Comparison of ENCODE assay signal across 8 mouse cellular contexts in the genomic region with DNA sequence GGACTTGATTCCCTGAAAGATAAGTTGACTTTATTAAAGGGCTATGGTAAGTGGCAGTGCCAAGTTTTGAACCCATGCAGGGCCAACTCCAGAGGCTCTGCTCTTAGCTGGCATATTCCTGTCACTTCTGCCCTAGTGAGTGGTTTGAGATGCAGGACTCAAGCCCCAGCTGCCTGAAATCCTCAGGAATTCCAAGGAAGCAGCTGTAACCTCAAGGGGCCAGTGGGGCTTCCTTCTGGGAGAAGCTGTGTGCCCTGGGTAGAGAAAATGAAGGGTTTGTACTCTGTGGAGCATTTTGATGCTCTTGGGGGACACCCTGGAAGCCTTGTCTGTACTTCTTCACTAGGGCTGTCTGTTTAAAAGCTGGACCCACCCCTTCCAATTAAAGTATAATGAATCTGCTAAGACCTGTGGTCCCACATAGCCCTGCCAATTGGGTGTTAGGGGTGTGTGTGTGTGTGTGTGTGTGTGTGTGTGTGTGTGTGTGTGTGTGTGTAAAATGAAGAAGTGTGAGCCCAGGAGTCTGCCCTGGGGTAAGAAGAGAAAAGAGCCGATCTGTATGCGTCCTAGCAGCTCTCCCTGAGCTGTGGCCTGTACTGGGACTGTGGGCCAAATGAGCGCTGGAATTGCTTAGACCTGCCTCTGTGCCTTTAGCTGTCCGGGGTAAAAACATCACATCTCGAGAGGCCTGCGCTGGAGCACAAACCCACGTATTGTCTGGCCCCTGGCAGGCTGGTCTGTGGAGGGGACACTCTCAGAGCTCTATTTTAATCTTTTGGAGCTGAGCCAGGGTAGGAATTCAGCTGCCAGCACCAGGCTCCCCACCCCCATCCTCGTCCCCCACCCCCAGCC.
A peak's percentile ranks its signal among the peaks of the same experiment; 100 is the strongest.
DNase-seq lines count a peak whose midpoint lies in the region; ATAC-seq and TF ChIP-seq lines count a peak whose summit lies in the region.
"Had no signal": no experiment of that assay in that cellular context is flagged by ENCODE, and none has a peak within 500 bp of the region (broad histone marks: within the 10 kb centered on the region; RNA-seq: fewer than 3 reads in every experiment).

No protein-coding gene starts in this region.

- ATAC-seq in hindbrain, embryonic 13.5 days (ENCODE audit: low FRiP score) = peak; percentile 89
- ATAC-seq in midbrain, embryonic 13.5 days = peak; percentile 96
- no peak for ATAC-seq in granulocyte monocyte progenitor cell, adult 5-6 weeks (replicated peaks; ENCODE audit: poor library complexity, severe bottlenecking)

- H3K4me1 ChIP-seq in hindbrain, embryonic 13.5 days (replicated peaks) = peaks cover 11% of the 10 kb centered on the region
- H3K4me1 ChIP-seq in midbrain, embryonic 13.5 days (replicated peaks) = peaks cover 15% of the 10 kb centered on the region

- H3K9ac ChIP-seq in hindbrain, embryonic 13.5 days = no peak overlapping the region
- no peak overlapping the region for H3K9ac ChIP-seq in midbrain, embryonic 13.5 days (replicated peaks)

- 28% methylated on average over 8 of the region's 8 CpGs for WGBS in hindbrain, embryonic 13.5 days
- 8% methylated on average over 8 of the region's 8 CpGs for WGBS in midbrain, embryonic 13.5 days

- no peaks in the 10 kb centered on the region for H3K27me3 ChIP-seq in hindbrain, embryonic 13.5 days
- H3K27me3 ChIP-seq in midbrain, embryonic 13.5 days = no peaks in the 10 kb centered on the region

- peak; percentile 25 for DNase-seq in brain, adult 2 months (ENCODE audit: low read depth, low spot score)
- DNase-seq in brain, embryonic 14.5 days (ENCODE audit: low read depth) = peak; percentile 94
- DNase-seq in thymus, postnatal 0 days (ENCODE audit: low spot score) = no peak
- DNase-seq in ovary, postnatal 10 days (ENCODE audit: low spot score) = no peak

- peak overlapping the region; percentile 75 for H3K27ac ChIP-seq in hindbrain, embryonic 13.5 days
- peak overlapping the region; percentile 70 for H3K27ac ChIP-seq in midbrain, embryonic 13.5 days

- no peaks in the 10 kb centered on the region for H3K36me3 ChIP-seq in hindbrain, embryonic 13.5 days
- no peaks in the 10 kb centered on the region for H3K36me3 ChIP-seq in midbrain, embryonic 13.5 days

- no peak for TF ChIP-seq CTCF in brain, embryonic 14.5 days (IDR thresholded peaks at IDR 0.05; ENCODE audit: borderline replicate concordance, extremely low read depth, insufficient read depth, insufficient read length)

- no peak for TF ChIP-seq POLR2A in brain, embryonic 14.5 days (IDR thresholded peaks at IDR 0.05; ENCODE audit: borderline replicate concordance, extremely low read depth, insufficient read depth, insufficient read length, poor library complexity, severe bottlenecking)

- no peaks in the 10 kb centered on the region for H3K9me3 ChIP-seq in hindbrain, embryonic 13.5 days
- H3K9me3 ChIP-seq in midbrain, embryonic 13.5 days = no peaks in the 10 kb centered on the region

- no peak overlapping the region for H3K4me3 ChIP-seq in hindbrain, embryonic 13.5 days
- no peak overlapping the region for H3K4me3 ChIP-seq in midbrain, embryonic 13.5 days (replicated peaks)
- H3K4me3 ChIP-seq: myocyte had no signal

- no peak overlapping the region for H3K4me2 ChIP-seq in hindbrain, embryonic 13.5 days
- no peak overlapping the region for H3K4me2 ChIP-seq in midbrain, embryonic 13.5 days (replicated peaks)

Comparison
In these comparisons a context has a peak if more than half of its experiments do, and no peak if none do; other contexts are left out.
1. DNase-seq: peak in brain, adult 2 months (single experiment) and brain, embryonic 14.5 days (single experiment); none in thymus, postnatal 0 days (single experiment) and ovary, postnatal 10 days (single experiment).